8 mouse cellular contexts compared by ENCODE assay signal in genomic region chr12:36156637-36157303, GRCm38 (mm10). TPM values are rescaled to one million over a fixed set of nuclear protein-coding genes. Genes with fewer than 3 reads are reported as not detected.
A peak's percentile ranks its signal among the peaks of the same experiment; 100 is the strongest.
DNase-seq lines count a peak whose midpoint lies in the region; ATAC-seq lines count a peak whose summit lies in the region.

Ankmy2 (plus strand) TSS chr12:36157114.

- peak within 1 kb of the TSS; percentile 91 for H3K27ac ChIP-seq in hindbrain, embryonic 14.5 days

- peak within 1 kb of the TSS; percentile 77 for H3K9ac ChIP-seq in hindbrain, embryonic 14.5 days

- no peaks in the 10 kb centered on the region for H3K9me3 ChIP-seq in hindbrain, embryonic 14.5 days (ENCODE audit: control insufficient read depth, low read length)

- WGBS in hindbrain, embryonic 14.5 days, result under 1% methylated on average over 42 of the region's 42 CpGs

- H3K27me3 ChIP-seq in hindbrain, embryonic 14.5 days (ENCODE audit: control insufficient read depth, insufficient read depth, low read length), result no peaks in the 10 kb centered on the region

- H3K4me1 ChIP-seq in hindbrain, embryonic 14.5 days (replicated peaks; ENCODE audit: control insufficient read depth, insufficient read depth, low read length), result peaks cover 36% of the 10 kb centered on the region

- no peaks in the 10 kb centered on the region for H3K36me3 ChIP-seq in hindbrain, embryonic 14.5 days (replicated peaks; ENCODE audit: control insufficient read depth, insufficient read depth)

- H3K4me2 ChIP-seq in hindbrain, embryonic 14.5 days (replicated peaks), result peak within 1 kb of the TSS; percentile 76

- DNase-seq in R1 (ENCODE audit: low read depth, low spot score), result peak; percentile 96
- DNase-seq in cerebellum, postnatal 25 days, result peak; percentile 87 to 94
- peak; percentile 72 to 79 for DNase-seq in frontal cortex, postnatal 25 days (ENCODE audit: low spot score in 2 of 2)
- peak; percentile 92 for DNase-seq in hindbrain, embryonic 14.5 days (ENCODE audit: low spot score)
- peak; percentile 86 to 88 for DNase-seq in layer of hippocampus, postnatal 36 days
- peak; percentile 92 to 95 for DNase-seq in lung, postnatal 4 days
- peak; percentile 89 for DNase-seq in retina, postnatal 7 days (ENCODE audit: low read depth, low spot score)
- peak; percentile 77 for DNase-seq in urinary bladder, adult 2 months (ENCODE audit: low spot score)

- H3K4me3 ChIP-seq in hindbrain, embryonic 14.5 days (replicated peaks; ENCODE audit: low read length), result peak within 1 kb of the TSS; percentile 63

- ATAC-seq in hindbrain, embryonic 14.5 days (ENCODE audit: low FRiP score), result peak; percentile 97

RNA-seq across cellular contexts. Expression of gene Ankmy2, which starts in this region (rescaled TPM):
- polyA plus RNA-seq in hindbrain, embryonic 14.5 days (2014; fragmentation: Nextera tagmentation; extraction: Ambion mirVana), result 78.7 and 88.0 TPM in 2 replicates
- 10 to 100 TPM; 53.4 to 54.0 TPM for total RNA-seq in layer of hippocampus, postnatal 36 days (2021)
- 36.2 and 43.3 TPM in 2 replicates for polyA plus RNA-seq in urinary bladder, adult 2 months (2012; rRNA removed)

Comparison
In these comparisons a context has a peak if more than half of its experiments do, and no peak if none do; other contexts are left out.
1. Peak in every context shown above with its lines: DNase-seq, ATAC-seq, H3K4me3 ChIP-seq and H3K27ac ChIP-seq.